Mouse (Mus musculus): ENCODE data around the gene Pxdc1.

Pxdc1 gene

DNA sequence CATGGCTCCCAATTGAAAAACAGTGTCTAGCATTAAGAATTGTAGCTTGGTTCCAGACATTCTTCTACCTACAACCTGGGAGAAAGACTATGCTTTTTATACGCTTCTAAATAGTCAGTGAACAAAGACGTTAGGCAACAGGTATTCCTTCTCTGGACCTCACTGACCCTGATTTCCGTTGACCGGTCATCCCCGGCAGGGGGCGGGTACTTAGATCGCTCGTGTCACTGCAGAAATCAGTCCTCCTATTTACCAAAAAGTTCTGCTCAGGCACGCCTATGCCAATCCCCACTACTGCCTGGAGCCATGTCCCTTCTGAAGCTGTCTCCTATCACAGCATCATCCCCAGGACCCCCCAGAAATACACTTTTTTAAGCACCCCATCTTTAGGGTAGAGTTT is at the start of gene Pxdc1:
Pxdc1 (minus strand) TSS at position 96 of the 400 bp plus-strand sequence.
- no peak for DNase-seq (ENCODE audit: low read depth, low spot score)

DNA sequence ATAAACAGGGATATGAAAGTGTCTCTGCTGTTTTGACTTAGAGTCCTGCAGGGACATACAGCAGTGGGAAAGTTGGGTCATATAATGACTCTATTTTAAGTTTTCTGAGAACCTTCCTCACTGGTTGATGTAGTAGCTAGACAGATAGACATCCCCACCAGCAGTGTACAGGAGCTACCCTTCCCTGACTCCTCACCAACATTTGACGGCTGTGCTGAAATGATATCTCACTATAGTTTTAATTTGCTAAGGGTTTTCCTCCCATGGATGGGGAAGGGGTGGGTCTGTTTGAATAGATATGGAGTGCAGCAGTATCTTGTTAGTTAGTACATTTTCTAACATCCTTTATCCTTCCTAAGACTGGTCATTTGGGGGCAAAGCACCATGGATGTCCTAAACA is 47.3 kb upstream of the Pxdc1 start:
- DNase-seq (ENCODE audit: low read depth, low spot score) = no peak

- DNase-seq (ENCODE audit: low read depth, low spot score) = no peak
These were observed 46.8 kb upstream of the Pxdc1 start for GRCm38 (mm10) chr13:34700091-34700490.

GRCm38 (mm10) chr13:34696734-34697332 is 43.5 kb upstream of the Pxdc1 start:
- DNase-seq (ENCODE audit: low read depth, low spot score) = no peak

- DNase-seq (ENCODE audit: low read depth, low spot score) = no peak
These were observed 39.8 kb upstream of the Pxdc1 start for GRCm38 (mm10) chr13:34693111-34693510.

- no peak for DNase-seq (ENCODE audit: low read depth, low spot score)
These were observed 37.8 kb upstream of the Pxdc1 start for GRCm38 (mm10) chr13:34691049-34691448.

- no peak for DNase-seq (ENCODE audit: low read depth, low spot score)
These were observed 31.9 kb upstream of the Pxdc1 start for GRCm38 (mm10) chr13:34685008-34685765.

DNA sequence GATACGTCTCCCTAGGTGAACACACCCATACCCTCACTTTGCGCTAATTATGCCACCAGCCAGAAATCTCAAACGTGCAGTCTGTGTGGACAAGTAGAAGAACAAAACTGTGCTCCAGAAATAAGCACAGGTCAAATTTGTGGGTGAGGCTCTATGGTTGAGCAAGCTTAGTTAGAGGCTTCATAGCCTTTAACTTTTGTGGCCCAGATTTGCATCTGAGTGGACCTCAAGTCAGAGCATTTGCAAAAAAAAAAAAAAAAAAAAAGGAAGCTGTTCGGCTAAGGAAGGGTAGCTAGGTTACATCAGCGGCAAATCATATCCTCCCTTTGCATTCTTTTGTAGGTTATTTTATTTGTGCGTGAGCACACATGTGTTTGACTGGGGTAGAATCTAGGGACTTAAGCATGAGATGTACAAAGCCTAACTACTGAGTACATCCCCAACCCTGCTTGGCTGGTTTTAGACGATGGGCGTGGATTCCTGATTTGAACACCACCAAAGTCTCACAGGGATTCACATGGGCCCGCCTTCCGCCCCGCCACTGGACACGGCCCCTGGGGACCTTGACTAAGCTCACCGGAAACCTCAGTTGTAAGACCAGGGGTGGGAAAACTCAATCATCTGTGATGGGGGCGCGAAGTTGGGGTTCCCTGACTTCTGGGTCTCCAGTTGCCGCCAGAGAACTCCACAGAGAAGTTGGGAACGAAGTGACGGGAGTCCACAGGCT is 30.6 kb upstream of the Pxdc1 start:
- no peak for DNase-seq (ENCODE audit: low read depth, low spot score)

DNA sequence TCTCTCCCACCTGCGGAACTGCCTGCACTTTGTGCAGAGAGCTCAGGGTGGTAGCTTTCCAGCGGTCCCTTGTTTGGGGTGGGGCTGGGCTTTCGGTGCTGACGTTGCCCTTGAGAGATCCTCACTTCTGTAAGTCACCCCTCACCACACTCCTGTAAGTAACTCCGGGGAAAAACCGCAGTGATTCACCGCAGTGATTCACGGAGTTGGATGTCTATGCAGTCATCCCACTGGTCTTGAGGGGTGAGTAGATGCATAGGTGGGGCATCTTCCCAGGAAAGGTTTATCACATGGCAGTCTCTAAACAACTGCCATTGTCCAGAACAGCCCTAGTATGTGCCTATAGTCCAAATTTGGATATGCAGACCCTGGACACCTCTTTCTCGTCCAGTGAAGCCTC is 30.0 kb upstream of the Pxdc1 start:
- no peak for DNase-seq (ENCODE audit: low read depth, low spot score)

- no peak for DNase-seq (ENCODE audit: low read depth, low spot score)
These were observed 23.2 kb upstream of the Pxdc1 start for GRCm38 (mm10) chr13:34676507-34676906.

DNA sequence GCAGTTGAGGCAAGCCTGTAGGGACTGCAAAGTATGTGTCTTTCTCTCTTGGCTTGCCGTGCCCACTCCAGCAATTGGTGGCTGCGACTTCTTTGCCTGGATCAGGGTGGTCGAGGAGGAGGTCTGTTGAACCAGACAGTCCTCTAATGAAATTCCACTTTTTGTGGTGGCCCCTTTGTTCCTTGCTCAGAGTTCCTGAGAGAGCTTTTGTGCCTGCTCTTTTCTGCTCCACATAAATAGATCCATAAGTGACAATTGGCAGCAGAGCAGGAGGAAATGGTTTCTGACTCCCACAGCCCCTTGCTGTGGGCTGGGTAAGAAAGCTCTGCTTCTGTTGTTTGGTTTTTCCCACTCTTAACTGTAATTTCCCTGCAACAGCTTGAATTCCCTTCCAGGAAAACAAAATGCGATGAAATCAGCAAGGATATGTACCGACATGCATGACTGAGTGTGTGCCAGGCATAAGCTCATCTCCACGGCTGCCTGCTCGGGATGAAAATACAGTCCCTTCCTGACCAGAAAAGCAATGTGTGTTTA is 22.6 kb upstream of the Pxdc1 start:
- DNase-seq (ENCODE audit: low read depth, low spot score) = no peak

- DNase-seq (ENCODE audit: low read depth, low spot score) = no peak
These were observed 20.1 kb upstream of the Pxdc1 start for GRCm38 (mm10) chr13:34673354-34673753.

GRCm38 (mm10) chr13:34669919-34670865 is 16.9 kb upstream of the Pxdc1 start:
- no peak for DNase-seq (ENCODE audit: low read depth, low spot score)

- no peak for DNase-seq (ENCODE audit: low read depth, low spot score)
These were observed 13.9 kb upstream of the Pxdc1 start for GRCm38 (mm10) chr13:34667197-34667596.

- DNase-seq (ENCODE audit: low read depth, low spot score) = no peak
These were observed 11.8 kb upstream of the Pxdc1 start for GRCm38 (mm10) chr13:34665074-34665473.

GRCm38 (mm10) chr13:34663762-34664161 is 10.5 kb upstream of the Pxdc1 start:
- no peak for DNase-seq (ENCODE audit: low read depth, low spot score)

GRCm38 (mm10) chr13:34659507-34659906 is 6.2 kb upstream of the Pxdc1 start:
- DNase-seq (ENCODE audit: low read depth, low spot score) = no peak

- no peak for DNase-seq (ENCODE audit: low read depth, low spot score)
These were observed 3.1 kb upstream of the Pxdc1 start for GRCm38 (mm10) chr13:34656351-34656750.

DNA sequence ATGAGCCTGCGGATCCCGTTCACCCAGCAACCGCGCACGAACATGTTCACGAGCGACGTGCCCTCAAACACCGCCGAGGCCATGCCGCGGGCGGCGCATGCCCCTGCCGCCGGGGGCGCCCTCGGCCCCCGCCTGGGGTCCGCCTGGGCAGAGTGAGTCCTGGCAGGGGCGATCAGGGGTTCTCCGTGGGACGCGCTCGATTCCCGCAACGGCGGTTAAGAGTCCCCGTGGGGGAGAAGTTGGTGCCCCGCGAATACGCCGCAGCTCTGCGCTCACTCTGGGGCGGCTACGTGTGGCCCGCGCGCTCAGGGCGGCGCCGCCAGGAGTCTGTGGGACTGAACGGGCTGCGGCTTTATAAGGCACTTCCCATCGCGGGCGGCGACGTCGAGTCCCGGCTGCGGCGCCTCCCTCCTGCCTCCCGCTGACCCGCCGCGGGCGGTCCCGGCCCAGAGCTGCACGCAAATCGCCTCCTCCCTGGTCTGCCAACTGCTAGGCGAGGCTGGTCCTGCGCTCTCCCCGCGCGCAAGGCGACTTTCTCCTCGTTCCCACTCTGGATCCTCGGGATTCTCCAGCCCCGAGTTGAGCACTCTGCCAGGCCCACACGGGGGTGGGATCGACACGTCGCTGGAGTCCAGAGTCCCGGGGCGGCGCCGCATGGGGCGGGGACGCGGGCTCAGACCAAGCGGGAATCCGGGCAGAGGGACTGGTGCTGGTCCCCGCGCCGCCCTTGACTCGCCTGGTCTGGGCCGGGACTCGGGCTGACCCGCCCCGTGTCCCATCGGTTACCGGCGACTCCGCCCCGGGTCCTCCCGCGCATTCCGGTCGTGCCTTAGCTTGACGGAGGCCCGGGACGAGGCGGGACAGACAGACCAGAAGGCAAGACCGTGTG is 689 bp downstream of the Pxdc1 start:
- DNase-seq (ENCODE audit: low read depth, low spot score) = no peak

- no peak for DNase-seq (ENCODE audit: low read depth, low spot score)
These were observed 1.3 kb downstream of the Pxdc1 start for GRCm38 (mm10) chr13:34652016-34652352.
